Mouse (Mus musculus): ENCODE data around the gene Gpr135.

DNA sequence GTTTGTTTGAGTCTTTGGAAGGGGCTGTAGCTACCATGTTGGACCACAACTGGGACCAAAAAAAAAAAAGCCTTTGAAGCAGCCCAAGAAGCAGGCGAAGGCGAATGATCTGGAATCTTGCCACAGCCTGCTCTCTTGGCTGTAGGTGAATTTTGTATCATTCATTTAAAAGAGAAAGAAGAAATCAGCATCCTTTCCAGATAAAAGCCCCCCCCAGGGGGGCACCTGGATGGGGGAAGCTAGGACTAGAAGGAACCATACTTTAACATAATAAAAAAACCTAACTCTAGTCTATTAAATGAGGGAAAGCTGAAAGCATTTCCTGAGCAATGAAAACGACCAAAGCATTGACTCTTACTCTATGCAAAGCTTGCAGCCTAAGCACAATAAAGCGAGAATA, 20.1 kb downstream of the Gpr135 start:
- TF ChIP-seq CTCF (IDR thresholded peaks at IDR 0.05; ENCODE audit: control insufficient read depth, insufficient read depth, low read length) (no peak), POLR2A (IDR thresholded peaks at IDR 0.05; ENCODE audit: borderline replicate concordance, control insufficient read depth, low read depth, low read length) (no peak)

Data from bone marrow, adult 2 months (tissue).